Mouse (Mus musculus): Measurements from ENCODE around the gene Bcl6b. TPM values are rescaled to one million over a fixed set of nuclear protein-coding genes. Genes with fewer than 3 reads are reported as not detected.

Bcl6b gene
- polyA plus RNA-seq, 1 experiment, result 4.1 TPM

DNA sequence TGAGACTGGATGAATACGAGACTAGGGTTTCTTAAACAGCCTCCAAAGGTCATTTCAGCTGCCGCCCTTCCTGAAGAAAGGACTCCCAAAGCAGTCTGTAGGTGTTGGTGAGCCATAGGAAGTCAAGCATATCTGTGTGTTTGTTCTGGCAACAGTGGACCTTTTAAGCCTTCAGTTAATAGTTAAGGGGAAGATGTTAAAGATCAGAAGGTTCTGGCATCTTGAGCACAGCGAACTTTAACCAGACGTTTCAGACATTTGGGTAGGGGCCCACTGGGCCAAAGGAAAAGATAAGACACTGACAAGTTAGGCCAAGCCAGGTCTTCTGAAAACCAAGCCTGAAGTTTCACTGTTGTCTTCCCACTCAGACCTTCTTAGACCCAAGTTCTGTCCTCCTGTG is 11.6 kb downstream of the Bcl6b start:
- Histone ChIP-seq H3K27me3 (ENCODE audit: control insufficient read depth, insufficient read depth, low read length, poor library complexity, severe bottlenecking) (no peaks in the 10 kb centered on the region), H3K9ac (ENCODE audit: low read depth, poor library complexity, severe bottlenecking) (no peak overlapping the region), H3K27ac (ENCODE audit: insufficient read depth, low read length) (no peak overlapping the region), H3K4me3 (ENCODE audit: low read depth, low read length) (no peak overlapping the region), H3K4me1 (ENCODE audit: control insufficient read depth, insufficient read depth, low read length) (peaks cover 2% of the 10 kb centered on the region), H3K36me3 (ENCODE audit: control insufficient read depth, insufficient read depth, low read length, poor library complexity, severe bottlenecking) (no peaks in the 10 kb centered on the region), H3K9me3 (replicated peaks; ENCODE audit: control insufficient read depth, insufficient read depth, low read length, poor library complexity, severe bottlenecking) (no peaks in the 10 kb centered on the region)
- TF ChIP-seq POLR2A (IDR thresholded peaks at IDR 0.05; ENCODE audit: insufficient read depth, low read length) (no peak), EP300 (IDR thresholded peaks at IDR 0.05; ENCODE audit: insufficient read depth, low read depth, low read length) (no peak), CTCF (IDR thresholded peaks at IDR 0.05; ENCODE audit: low read depth, low read length) (no peak)

DNA sequence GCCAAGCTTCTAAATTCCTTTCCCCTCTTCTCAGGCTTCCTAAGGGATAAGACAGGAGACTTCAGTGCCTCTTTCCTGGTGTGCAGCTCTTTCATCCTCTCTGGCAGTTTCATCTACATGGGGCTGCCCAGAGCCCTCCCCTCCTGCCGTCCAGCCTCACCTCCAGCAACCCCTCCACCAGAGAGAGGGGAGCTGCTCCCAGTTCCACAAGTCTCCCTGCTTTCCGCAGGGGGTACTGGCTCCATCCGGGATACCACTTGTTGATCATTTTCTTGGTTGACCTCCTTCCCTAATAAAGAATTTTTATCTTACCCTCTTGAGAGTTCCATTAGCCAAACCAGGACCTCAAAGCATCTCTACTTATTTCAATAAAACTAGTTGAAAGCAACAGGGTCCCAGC is 13.5 kb downstream of the Bcl6b start:
- H3K4me3 ChIP-seq (ENCODE audit: low read depth, low read length), result no peak overlapping the region
- no peak overlapping the region for H3K27ac ChIP-seq (ENCODE audit: insufficient read depth, low read length)
- no peaks in the 10 kb centered on the region for H3K4me1 ChIP-seq (ENCODE audit: control insufficient read depth, insufficient read depth, low read length)
- H3K9me3 ChIP-seq (replicated peaks; ENCODE audit: control insufficient read depth, insufficient read depth, low read length, poor library complexity, severe bottlenecking), result no peaks in the 10 kb centered on the region
- H3K9ac ChIP-seq (ENCODE audit: low read depth, poor library complexity, severe bottlenecking), result no peak overlapping the region
- H3K36me3 ChIP-seq (ENCODE audit: control insufficient read depth, insufficient read depth, low read length, poor library complexity, severe bottlenecking), result no peaks in the 10 kb centered on the region
- no peaks in the 10 kb centered on the region for H3K27me3 ChIP-seq (ENCODE audit: control insufficient read depth, insufficient read depth, low read length, poor library complexity, severe bottlenecking)
- no peak for TF ChIP-seq POLR2A (IDR thresholded peaks at IDR 0.05; ENCODE audit: insufficient read depth, low read length)
- no peak for TF ChIP-seq EP300 (IDR thresholded peaks at IDR 0.05; ENCODE audit: insufficient read depth, low read depth, low read length)
- TF ChIP-seq CTCF (IDR thresholded peaks at IDR 0.05; ENCODE audit: low read depth, low read length), result no peak

DNA sequence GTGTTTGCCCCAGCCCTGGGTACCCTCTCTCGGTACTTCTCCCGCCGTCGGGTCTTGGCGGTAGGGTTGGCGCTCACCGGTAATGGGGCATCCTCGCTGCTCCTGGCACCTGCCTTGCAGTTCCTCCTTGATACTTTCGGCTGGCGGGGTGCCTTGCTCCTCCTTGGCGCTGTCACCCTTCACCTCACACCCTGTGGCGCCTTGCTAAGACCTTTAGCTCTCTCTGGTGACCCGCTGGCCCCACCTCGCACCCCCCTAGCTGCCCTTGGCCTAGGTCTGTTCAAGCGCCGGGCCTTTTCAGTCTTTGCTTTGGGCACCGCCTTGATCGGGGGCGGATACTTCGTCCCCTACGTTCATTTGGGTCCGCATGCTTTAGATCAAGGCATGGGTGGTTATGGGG is 14.3 kb downstream of the Bcl6b start:
- TF ChIP-seq EP300 (IDR thresholded peaks at IDR 0.05; ENCODE audit: insufficient read depth, low read depth, low read length) (no peak), POLR2A (IDR thresholded peaks at IDR 0.05; ENCODE audit: insufficient read depth, low read length) (no peak), CTCF (IDR thresholded peaks at IDR 0.05; ENCODE audit: low read depth, low read length) (no peak)
- Histone ChIP-seq H3K27ac (ENCODE audit: insufficient read depth, low read length) (no peak overlapping the region), H3K27me3 (ENCODE audit: control insufficient read depth, insufficient read depth, low read length, poor library complexity, severe bottlenecking) (no peaks in the 10 kb centered on the region), H3K9me3 (replicated peaks; ENCODE audit: control insufficient read depth, insufficient read depth, low read length, poor library complexity, severe bottlenecking) (no peaks in the 10 kb centered on the region), H3K4me3 (ENCODE audit: low read depth, low read length) (peak overlapping the region; percentile 43), H3K4me1 (ENCODE audit: control insufficient read depth, insufficient read depth, low read length) (no peaks in the 10 kb centered on the region), H3K9ac (ENCODE audit: low read depth, poor library complexity, severe bottlenecking) (peak overlapping the region; percentile 41), H3K36me3 (ENCODE audit: control insufficient read depth, insufficient read depth, low read length, poor library complexity, severe bottlenecking) (no peaks in the 10 kb centered on the region)

DNA sequence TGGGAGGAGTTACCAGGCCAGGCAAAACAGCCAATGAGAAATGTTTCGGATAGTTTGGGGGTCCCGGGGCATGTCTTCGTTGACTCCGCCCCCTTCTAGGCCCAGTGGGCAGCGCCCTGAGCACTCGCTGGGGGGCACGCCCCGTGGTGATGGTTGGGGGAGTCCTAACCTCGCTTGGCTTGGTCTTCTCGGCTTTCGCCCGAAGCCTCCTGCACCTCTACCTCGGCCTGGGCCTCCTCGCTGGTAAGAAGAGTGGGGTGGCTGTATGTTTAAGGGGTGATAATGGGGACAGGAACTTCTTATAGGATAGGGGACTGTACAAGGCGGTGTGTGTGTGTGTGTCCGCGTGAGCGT is 14.8 kb downstream of the Bcl6b start:
- no peaks in the 10 kb centered on the region for H3K9me3 ChIP-seq (replicated peaks; ENCODE audit: control insufficient read depth, insufficient read depth, low read length, poor library complexity, severe bottlenecking)
- H3K9ac ChIP-seq (ENCODE audit: low read depth, poor library complexity, severe bottlenecking), result peak overlapping the region; percentile 41
- TF ChIP-seq CTCF (IDR thresholded peaks at IDR 0.05; ENCODE audit: low read depth, low read length) (no peak), POLR2A (IDR thresholded peaks at IDR 0.05; ENCODE audit: insufficient read depth, low read length) (no peak), EP300 (IDR thresholded peaks at IDR 0.05; ENCODE audit: insufficient read depth, low read depth, low read length) (no peak)
- H3K27ac ChIP-seq (ENCODE audit: insufficient read depth, low read length), result no peak overlapping the region
- peak overlapping the region; percentile 43 for H3K4me3 ChIP-seq (ENCODE audit: low read depth, low read length)
- no peaks in the 10 kb centered on the region for H3K4me1 ChIP-seq (ENCODE audit: control insufficient read depth, insufficient read depth, low read length)
- H3K27me3 ChIP-seq (ENCODE audit: control insufficient read depth, insufficient read depth, low read length, poor library complexity, severe bottlenecking), result no peaks in the 10 kb centered on the region
- H3K36me3 ChIP-seq (ENCODE audit: control insufficient read depth, insufficient read depth, low read length, poor library complexity, severe bottlenecking), result no peaks in the 10 kb centered on the region

DNA sequence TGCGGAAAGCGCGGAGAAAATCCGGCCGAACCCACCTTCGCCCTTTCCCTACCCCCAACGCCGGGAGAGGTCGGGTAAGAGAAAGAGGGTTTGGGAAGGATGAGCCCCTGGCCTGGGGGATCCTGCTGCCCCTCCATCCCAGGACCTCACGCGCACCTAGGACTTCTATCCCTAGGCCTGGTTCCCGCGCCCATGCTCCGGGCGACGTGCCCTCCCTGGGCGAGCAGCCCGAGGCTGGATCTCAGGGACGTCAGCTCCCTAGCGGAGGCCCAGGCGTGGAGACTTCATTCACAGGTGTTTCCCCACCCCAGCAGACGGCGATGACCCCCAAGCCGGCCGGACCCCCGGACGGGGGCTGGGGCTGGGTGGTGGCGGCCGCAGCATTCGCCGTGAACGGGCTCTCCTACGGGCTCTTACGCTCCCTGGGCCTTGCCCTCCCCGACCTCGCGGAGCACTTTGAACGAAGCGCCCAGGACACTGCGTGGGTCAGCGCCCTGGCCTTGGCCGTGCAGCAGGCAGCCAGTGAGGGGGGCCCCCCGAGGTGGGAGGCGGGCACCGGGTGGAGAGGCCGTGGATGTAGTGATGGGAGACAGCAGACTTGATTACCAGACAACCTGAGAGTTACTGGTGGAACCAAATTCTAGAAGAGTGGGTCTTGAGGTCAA is 15.3 kb downstream of the Bcl6b start:
- H3K9me3 ChIP-seq (replicated peaks; ENCODE audit: control insufficient read depth, insufficient read depth, low read length, poor library complexity, severe bottlenecking), result no peaks in the 10 kb centered on the region
- peak overlapping the region; percentile 41 for H3K9ac ChIP-seq (ENCODE audit: low read depth, poor library complexity, severe bottlenecking)
- no peaks in the 10 kb centered on the region for H3K27me3 ChIP-seq (ENCODE audit: control insufficient read depth, insufficient read depth, low read length, poor library complexity, severe bottlenecking)
- TF ChIP-seq EP300 (IDR thresholded peaks at IDR 0.05; ENCODE audit: insufficient read depth, low read depth, low read length), result no peak
- TF ChIP-seq POLR2A (IDR thresholded peaks at IDR 0.05; ENCODE audit: insufficient read depth, low read length), result no peak
- TF ChIP-seq CTCF (IDR thresholded peaks at IDR 0.05; ENCODE audit: low read depth, low read length), result no peak
- no peaks in the 10 kb centered on the region for H3K36me3 ChIP-seq (ENCODE audit: control insufficient read depth, insufficient read depth, low read length, poor library complexity, severe bottlenecking)
- H3K27ac ChIP-seq (ENCODE audit: insufficient read depth, low read length), result no peak overlapping the region
- no peaks in the 10 kb centered on the region for H3K4me1 ChIP-seq (ENCODE audit: control insufficient read depth, insufficient read depth, low read length)
- H3K4me3 ChIP-seq (ENCODE audit: low read depth, low read length), result peak overlapping the region; percentile 43

DNA sequence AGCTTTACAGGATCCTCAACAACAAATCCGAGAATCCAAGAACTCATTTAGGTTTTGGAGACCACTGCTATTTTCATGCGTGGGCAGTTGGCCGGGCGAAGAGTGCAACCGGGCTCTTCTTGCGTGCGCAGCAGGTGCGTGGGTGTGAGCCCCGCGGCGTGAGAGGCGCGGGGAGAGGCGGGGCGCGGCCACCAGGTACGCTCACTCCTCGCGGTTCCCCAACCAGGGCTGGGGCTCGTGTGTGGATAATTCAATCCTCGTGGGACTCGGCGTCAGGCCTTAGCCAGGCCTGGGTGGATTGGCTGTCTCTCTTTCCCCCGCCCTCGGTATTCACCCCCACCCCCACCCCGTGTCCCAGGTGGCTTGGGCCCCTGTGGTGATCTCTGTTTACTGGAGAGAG is 15.9 kb downstream of the Bcl6b start:
- Histone ChIP-seq H3K9ac (ENCODE audit: low read depth, poor library complexity, severe bottlenecking) (peak overlapping the region; percentile 41), H3K9me3 (replicated peaks; ENCODE audit: control insufficient read depth, insufficient read depth, low read length, poor library complexity, severe bottlenecking) (no peaks in the 10 kb centered on the region), H3K4me3 (ENCODE audit: low read depth, low read length) (peak overlapping the region; percentile 43), H3K36me3 (ENCODE audit: control insufficient read depth, insufficient read depth, low read length, poor library complexity, severe bottlenecking) (no peaks in the 10 kb centered on the region), H3K27me3 (ENCODE audit: control insufficient read depth, insufficient read depth, low read length, poor library complexity, severe bottlenecking) (no peaks in the 10 kb centered on the region), H3K4me1 (ENCODE audit: control insufficient read depth, insufficient read depth, low read length) (no peaks in the 10 kb centered on the region), H3K27ac (ENCODE audit: insufficient read depth, low read length) (no peak overlapping the region)
- TF ChIP-seq CTCF (IDR thresholded peaks at IDR 0.05; ENCODE audit: low read depth, low read length) (no peak), EP300 (IDR thresholded peaks at IDR 0.05; ENCODE audit: insufficient read depth, low read depth, low read length) (no peak), POLR2A (IDR thresholded peaks at IDR 0.05; ENCODE audit: insufficient read depth, low read length) (no peak)

Measured in ES-Bruce4 (cell line).